Mouse (Mus musculus) layer of hippocampus, adult 2 months (tissue): ENCODE measurements around the gene Gsk3a. TPM values are rescaled to one million over a fixed set of nuclear protein-coding genes. Genes with fewer than 3 reads are reported as not detected.

ENCODE experiments used
- DNase-seq, 2 experiments: peaks; one replicate each; pipeline ENCODE4 v3.0.0; 2022; ENCODE audit warnings: low spot score in 2 of 2
- H3K27ac ChIP-seq: fragments of 200-600 bp; 2 replicates; pipeline ENCODE4 v1.8.1; 2022
- H3K4me3 ChIP-seq: fragments of 200-600 bp; 2 replicates; pipeline ENCODE4 v1.8.1; 2022; ENCODE audit warnings: mild to moderate bottlenecking
- CTCF ChIP-seq: fragments of 200-600 bp; conservative IDR thresholded peaks from 2 replicates; pipeline ENCODE4 v1.8.1; 2022; ENCODE audit warnings: antibody characterized with exemption, mild to moderate bottlenecking, moderate library complexity
- long read RNA-seq, 2 experiments: library from polyadenylated mRNA; stranded (forward); transcript quantifications; one replicate each; pipeline ENCODE4 v2.0.0; 2021; ENCODE audit warnings: borderline mapping rate in 2 of 2
- total RNA-seq, 2 experiments: library from RNA; stranded (reverse); gene quantifications; 2 replicates each; pipeline ENCODE4 v1.2.3; 2021

Gene Gsk3a
- total RNA-seq: 100 to 1,000 TPM; 206 to 220 TPM
- long read RNA-seq, experiment 1, transcript Gsk3a-201 (11 exons, 2,260 nt): major isoform, 124 of 163 reads
- long read RNA-seq, experiment 1, partial matches to known transcripts: 10 of 163 reads
- long read RNA-seq, experiment 1, other reads (novel, unspliced or antisense): 29 of 163 reads
- long read RNA-seq, experiment 2, transcript Gsk3a-201 (11 exons, 2,260 nt): major isoform, 152 of 181 reads
- long read RNA-seq, experiment 2, partial matches to known transcripts: 15 of 181 reads
- long read RNA-seq, experiment 2, other reads (novel, unspliced or antisense): 14 of 181 reads

DNA sequence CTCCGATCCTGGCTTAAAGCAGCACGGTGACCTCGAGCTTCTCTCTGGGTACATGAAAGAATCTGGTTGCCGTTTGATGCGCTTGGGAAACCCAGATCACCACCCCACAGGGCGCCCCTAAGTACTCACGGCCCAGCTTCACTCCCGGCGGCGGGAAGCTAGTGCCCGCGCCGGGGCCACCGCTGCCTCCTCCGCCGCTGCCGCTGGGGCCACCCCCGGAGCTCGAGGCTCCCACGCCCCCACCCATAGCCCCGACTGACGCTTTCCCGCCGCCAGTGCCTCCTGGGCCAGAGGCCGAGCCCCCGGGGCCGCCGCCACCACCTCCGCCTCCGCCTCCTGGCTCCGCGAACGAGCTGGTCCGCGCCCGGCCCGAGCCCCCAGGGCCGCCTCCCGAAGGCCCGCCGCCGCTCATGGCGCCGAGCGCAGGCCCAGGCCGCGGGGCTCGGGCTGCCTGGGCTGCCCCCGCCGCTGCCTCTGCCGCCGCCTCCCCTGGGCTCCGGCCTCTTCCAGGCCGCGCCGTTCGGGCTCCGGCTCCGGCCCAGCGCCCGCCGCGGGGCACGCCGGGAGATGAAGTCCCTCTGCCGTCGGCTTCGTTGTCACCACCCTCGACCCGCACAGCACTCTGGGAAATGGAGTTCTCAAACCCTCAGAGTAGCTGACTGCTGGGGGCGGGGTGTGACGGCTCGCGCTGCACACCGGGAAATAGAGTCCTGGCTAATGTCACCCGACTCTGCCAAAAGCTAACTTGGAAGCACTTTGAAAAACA, at the start of gene Gsk3a:
TSS of gene Gsk3a (minus strand) at position 603 of the 766 bp plus-strand sequence.
- TF ChIP-seq CTCF: no peak
- DNase-seq: peak; percentile 98
- H3K4me3 ChIP-seq: peak within 1 kb of the TSS; percentile 65
- H3K27ac ChIP-seq: peak within 1 kb of the TSS; percentile 100

- no peak overlapping the region for H3K4me3 ChIP-seq
- TF ChIP-seq CTCF: peak; percentile 44
- no peak for DNase-seq
Observed at GRCm38 (mm10) chr7:25286989-25287388, 49.3 kb upstream of the Gsk3a start.

GRCm38 (mm10) chr7:25285511-25286238, 48.0 kb upstream of the Gsk3a start:
- no peak for DNase-seq
- TF ChIP-seq CTCF: no peak
- Histone ChIP-seq H3K4me3 (no peak overlapping the region), H3K27ac (no peak overlapping the region)

More at GRCm38 (mm10) chr7:25286989-25287388, 49.3 kb upstream of the Gsk3a start:
- H3K27ac ChIP-seq: no peak overlapping the region

DNA sequence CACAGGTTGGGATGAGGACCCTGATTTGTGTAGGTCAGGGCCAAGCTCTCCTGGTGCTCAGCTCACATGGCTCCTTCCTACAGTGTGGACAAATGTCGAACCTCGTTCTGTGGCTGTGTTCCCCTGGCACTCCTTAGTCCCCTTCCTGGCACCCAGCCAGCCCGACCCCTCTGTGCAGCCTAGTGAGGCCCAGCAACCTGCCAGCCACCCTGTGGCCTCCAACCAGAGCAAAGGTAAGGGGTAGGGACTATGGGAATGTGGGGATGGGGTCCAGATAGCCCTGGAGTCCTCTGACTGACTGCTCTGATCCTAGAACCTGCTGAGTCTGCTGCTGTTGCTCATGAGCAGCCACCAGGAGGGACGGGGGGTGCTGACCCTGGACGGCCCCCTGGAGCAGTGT, 47.1 kb upstream of the Gsk3a start:
- Histone ChIP-seq H3K4me3 (no peak overlapping the region), H3K27ac (no peak overlapping the region)
- no peak for DNase-seq
- TF ChIP-seq CTCF: no peak

DNA sequence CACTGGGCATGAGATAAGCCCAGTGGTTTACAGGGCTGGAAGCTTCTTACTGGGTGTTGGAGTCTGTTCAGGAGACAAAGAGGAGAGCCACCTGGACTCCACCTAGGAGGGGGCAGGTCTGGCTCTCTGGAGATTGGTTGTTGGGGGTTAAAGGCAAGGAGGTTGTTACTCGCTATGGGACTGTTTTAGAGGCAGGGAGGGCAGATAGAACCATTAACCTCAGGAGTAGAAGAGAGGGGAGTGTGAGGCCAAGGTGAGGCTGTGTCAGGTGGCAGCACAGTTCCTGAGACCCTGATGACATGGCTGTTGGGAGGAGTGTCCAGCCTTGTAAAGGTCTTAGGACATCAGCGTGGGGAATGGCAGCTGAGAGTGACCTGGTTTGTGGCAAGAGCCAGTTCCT, 46.5 kb upstream of the Gsk3a start:
- peak overlapping the region; percentile 99; the same call in 1 of the 2 replicates for H3K27ac ChIP-seq
- no peak overlapping the region for H3K4me3 ChIP-seq
- TF ChIP-seq CTCF: no peak
- DNase-seq: no peak

- no peak for DNase-seq
- TF ChIP-seq CTCF: no peak
- Histone ChIP-seq H3K4me3 (peak overlapping the region; percentile 87; the same call in 1 of the 2 replicates), H3K27ac (peak overlapping the region; percentile 99; the same call in 1 of the 2 replicates)
Observed at GRCm38 (mm10) chr7:25283637-25284036, 46.0 kb upstream of the Gsk3a start.

- peak overlapping the region; percentile 99 for H3K27ac ChIP-seq
- TF ChIP-seq CTCF: 0 out of 2 replicates have a peak, but pooled peaks have one; percentile 14
- H3K4me3 ChIP-seq: peak overlapping the region; percentile 87
- no peak for DNase-seq
Observed at GRCm38 (mm10) chr7:25282731-25283211, 45.1 kb upstream of the Gsk3a start.

- DNase-seq: peak; percentile 96 to 97
- TF ChIP-seq CTCF: 0 out of 2 replicates have a peak, but pooled peaks have one; percentile 12
- H3K27ac ChIP-seq: peak overlapping the region; percentile 99
- H3K4me3 ChIP-seq: peak overlapping the region; percentile 87
Observed at GRCm38 (mm10) chr7:25281734-25282601, 44.3 kb upstream of the Gsk3a start.

GRCm38 (mm10) chr7:25281166-25281733, 43.6 kb upstream of the Gsk3a start:
- H3K4me3 ChIP-seq: peak overlapping the region; percentile 52
- no peak for DNase-seq
- TF ChIP-seq CTCF: no peak
- peak overlapping the region; percentile 99 for H3K27ac ChIP-seq

- DNase-seq: no peak
- H3K27ac ChIP-seq: peak overlapping the region; percentile 99
- TF ChIP-seq CTCF: no peak
- H3K4me3 ChIP-seq: peak overlapping the region; percentile 64
Observed at GRCm38 (mm10) chr7:25279861-25280791, 42.5 kb upstream of the Gsk3a start.
